Mouse (Mus musculus) stomach, postnatal 0 days (tissue): ENCODE measurements around the gene Mfsd8. TPM values are rescaled to one million over a fixed set of nuclear protein-coding genes. Genes with fewer than 3 reads are reported as not detected.
A peak's percentile ranks its signal among the peaks of the same experiment; 100 is the strongest.

Source experiments
- ATAC-seq: fragments of 200-750 bp; cut with Nextera tagmentation; 2 replicates; pipeline ENCODE4 v1.8.0; 2017; ENCODE audit not compliant: low FRiP score, low TSS enrichment
- DNase-seq: peaks from one replicate; pipeline ENCODE4 v3.0.0-alpha.2; 2016; ENCODE audit warnings: low spot score
- H3K27ac ChIP-seq: fragments of 300-500 bp; sonication (generic); replicated peaks from 2 replicates; pipeline ENCODE4 v1.5.1; 2014; ENCODE audit warnings: mild to moderate bottlenecking, control low read depth
- H3K27me3 ChIP-seq: fragments of 300-500 bp; sonication (generic); 2 replicates; pipeline ENCODE4 v1.6.1; 2014; ENCODE audit warnings: low read length; ENCODE audit not compliant: control insufficient read depth, insufficient read depth
- H3K36me3 ChIP-seq: fragments of 300-500 bp; sonication (generic); 2 replicates; pipeline ENCODE4 v1.6.1; 2014; ENCODE audit warnings: low read length, mixed read lengths; ENCODE audit not compliant: control insufficient read depth, insufficient read depth
- H3K4me1 ChIP-seq: fragments of 300-500 bp; sonication (generic); replicated peaks from 2 replicates; pipeline ENCODE4 v1.6.1; 2014; ENCODE audit warnings: antibody characterized with exemption; ENCODE audit not compliant: control insufficient read depth, insufficient read depth
- H3K4me2 ChIP-seq: fragments of 300-500 bp; sonication (generic); replicated peaks from 2 replicates; pipeline ENCODE4 v1.6.1; 2014; ENCODE audit warnings: low read depth, mild to moderate bottlenecking, control low read depth, moderate library complexity
- H3K4me3 ChIP-seq: fragments of 300-500 bp; sonication (generic); 2 replicates; pipeline ENCODE4 v1.5.1; 2014; ENCODE audit warnings: low read depth, low read length, control low read depth
- H3K9ac ChIP-seq: fragments of 300-500 bp; sonication (generic); 2 replicates; pipeline ENCODE4 v1.6.1; 2014; ENCODE audit warnings: mild to moderate bottlenecking, low read length, control low read depth, mixed read lengths
- H3K9me3 ChIP-seq: fragments of 300-500 bp; sonication (generic); 2 replicates; pipeline ENCODE4 v1.6.1; 2016; ENCODE audit warnings: low read length; ENCODE audit not compliant: control insufficient read depth
- CTCF ChIP-seq: IDR thresholded peaks from 2 replicates; pipeline ENCODE4 v1.5.1; 2016; ENCODE audit warnings: antibody characterized with exemption, low read depth, mild to moderate bottlenecking, moderate library complexity
- EP300 ChIP-seq: optimal IDR thresholded peaks from 2 replicates; pipeline ENCODE3; 2016; ENCODE audit warnings: antibody characterized with exemption
- WGBS: fragments of 180-500 bp; shearing (Covaris S2); extraction: QIAGEN DNeasy Blood & Tissue Kit; methylation state at CpG from one replicate; pipeline ENCODE4 v1.1.7; 2014; 5-methylcytosine and 5-hydroxymethylcytosine counted together
- polyA plus RNA-seq: library from polyadenylated mRNA; unstranded; fragments of >200 nt; fragmentation: Nextera tagmentation; extraction: Ambion mirVana; gene quantifications from 2 replicates; pipeline ENCODE4 v1.2.1, GENCODE M21; 2015

The Mfsd8 gene
- polyA plus RNA-seq, 1 experiment from 2014 or later, result 6.1 TPM

- H3K27ac ChIP-seq, result no peak overlapping the region
- H3K36me3 ChIP-seq, result no peaks in the 10 kb centered on the region
- no peak overlapping the region for H3K4me3 ChIP-seq
- ATAC-seq (0 out of 2 replicates have a peak, but pooled peaks have one; percentile 46), DNase-seq (peak; percentile 72)
- TF ChIP-seq CTCF, result peak; percentile 75
- no peak for TF ChIP-seq EP300
- no peaks in the 10 kb centered on the region for H3K9me3 ChIP-seq
- H3K9ac ChIP-seq, result no peak overlapping the region
- 45% methylated on average over 7 of the region's 7 CpGs for WGBS
- H3K4me2 ChIP-seq, result no peak overlapping the region
- no peaks in the 10 kb centered on the region for H3K27me3 ChIP-seq
- H3K4me1 ChIP-seq, result no peaks in the 10 kb centered on the region
Measured at GRCm38 (mm10) chr3:40798500-40798899, 48.2 kb downstream of the Mfsd8 start.

GRCm38 (mm10) chr3:40798054-40798453, 48.6 kb downstream of the Mfsd8 start:
- no peaks in the 10 kb centered on the region for H3K9me3 ChIP-seq
- 73% methylated on average over 1 of the region's 1 CpGs for WGBS
- no peak overlapping the region for H3K9ac ChIP-seq
- no peak for DNase-seq
- no peaks in the 10 kb centered on the region for H3K36me3 ChIP-seq
- H3K27me3 ChIP-seq, result no peaks in the 10 kb centered on the region
- H3K4me1 ChIP-seq, result no peaks in the 10 kb centered on the region
- H3K4me3 ChIP-seq, result no peak overlapping the region
- no peak overlapping the region for H3K4me2 ChIP-seq
- TF ChIP-seq EP300 (no peak), CTCF (no peak)
- no peak overlapping the region for H3K27ac ChIP-seq
- ATAC-seq, result no peak

- TF ChIP-seq EP300, result no peak
- TF ChIP-seq CTCF, result no peak
- Histone ChIP-seq H3K9me3 (no peaks in the 10 kb centered on the region), H3K4me2 (no peak overlapping the region), H3K27ac (no peak overlapping the region), H3K27me3 (no peaks in the 10 kb centered on the region), H3K9ac (no peak overlapping the region), H3K4me3 (no peak overlapping the region), H3K36me3 (no peaks in the 10 kb centered on the region), H3K4me1 (no peaks in the 10 kb centered on the region)
- 76% methylated on average over 2 of the region's 2 CpGs for WGBS
- DNase-seq (no peak), ATAC-seq (no peak)
Measured at GRCm38 (mm10) chr3:40793783-40794182, 52.9 kb downstream of the Mfsd8 start.

Other genes starting within 250 kb of the Mfsd8 start
- gene Slc25a31, start 138.0 kb downstream of the Mfsd8 start, polyA plus RNA-seq, result not detected in 2 replicates
- 7.2 and 8.9 TPM in 2 replicates for gene Hspa4l, start 102.4 kb downstream of the Mfsd8 start, polyA plus RNA-seq
- gene Plk4, start 46.9 kb downstream of the Mfsd8 start, polyA plus RNA-seq, result 9.2 and 13.0 TPM in 2 replicates
- 5.1 and 5.7 TPM in 2 replicates for gene Abhd18, start 84 bp upstream of the Mfsd8 start, polyA plus RNA-seq
- 0.06 and 0.08 TPM in 2 replicates for gene 1700034I23Rik, start 55.7 kb upstream of the Mfsd8 start, polyA plus RNA-seq
- gene Larp1b, start 102.9 kb upstream of the Mfsd8 start, polyA plus RNA-seq, result 10.7 and 10.8 TPM in 2 replicates
- gene Pgrmc2, start 236.2 kb upstream of the Mfsd8 start, polyA plus RNA-seq, result 31.2 and 32.5 TPM in 2 replicates